Mouse (Mus musculus) gastrocnemius, postnatal 36 days (tissue): ENCODE results near the gene Zkscan14. TPM values are rescaled to one million over a fixed set of nuclear protein-coding genes. Genes with fewer than 3 reads are reported as not detected.

Experiments used
- total RNA-seq, 2 experiments: library from RNA; stranded (reverse); gene quantifications; 2 replicates each; pipeline ENCODE4 v1.2.3; 2021

Zkscan14 gene
- total RNA-seq, 2 experiments from 2014 or later = 8.5 to 13.0 TPM

Other genes starting within 250 kb of the Zkscan14 start
- 10 to 100 TPM in 1 of 2 experiments, 1 to 10 TPM in 1; 9.4 to 11.0 TPM for gene Smurf1, start 236.0 kb downstream of the Zkscan14 start, total RNA-seq
- gene Gm4871, start 169.1 kb downstream of the Zkscan14 start, total RNA-seq = not detected
- gene 1700018F24Rik, start 158.9 kb downstream of the Zkscan14 start, total RNA-seq = not detected
- 10 to 100 TPM; 25.0 to 26.1 TPM for gene Arpc1a, start 118.0 kb downstream of the Zkscan14 start, total RNA-seq
- not detected for gene Kpna7, start 117.8 kb downstream of the Zkscan14 start, total RNA-seq
- gene Arpc1b, start 87.7 kb downstream of the Zkscan14 start, total RNA-seq = 10 to 100 TPM; 28.3 to 30.4 TPM
- gene Pdap1, start 61.6 kb downstream of the Zkscan14 start, total RNA-seq = 10 to 100 TPM; 48.3 to 52.2 TPM
- 10 to 100 TPM; 44.3 to 47.0 TPM for gene Bud31, start 61.5 kb downstream of the Zkscan14 start, total RNA-seq
- gene Ptcd1, start 34.8 kb downstream of the Zkscan14 start, total RNA-seq = 10 to 100 TPM; 11.3 to 12.0 TPM
- 1 to 10 TPM; 7.3 to 8.7 TPM for gene Cpsf4, start 34.7 kb downstream of the Zkscan14 start, total RNA-seq
- 100 to 1,000 TPM; 691 to 699 TPM for gene Atp5j2, start 9.8 kb downstream of the Zkscan14 start, total RNA-seq
- 1 to 10 TPM; 5.4 to 7.5 TPM for gene Zkscan5, start 2.7 kb upstream of the Zkscan14 start, total RNA-seq
- 10 to 100 TPM in 1 of 2 experiments, 1 to 10 TPM in 1; 9.2 to 14.6 TPM for gene Zfp655, start 29.8 kb upstream of the Zkscan14 start, total RNA-seq
- 1 to 10 TPM; 6.6 to 9.3 TPM for gene Zscan25, start 78.6 kb upstream of the Zkscan14 start, total RNA-seq
- gene Cyp3a57, start 143.4 kb upstream of the Zkscan14 start, total RNA-seq = not detected